Mouse (Mus musculus) bone marrow, adult 2 months (tissue): ENCODE measurements around the gene Atxn1l.

ENCODE experiments used
- CTCF ChIP-seq: fragments of 200-500 bp; IDR thresholded peaks from 2 replicates; pipeline ENCODE4 v1.5.1; 2011; ENCODE audit warnings: low read length, control low read depth; ENCODE audit not compliant: control insufficient read depth, insufficient read depth
- POLR2A ChIP-seq: fragments of 200-500 bp; IDR thresholded peaks from 2 replicates; pipeline ENCODE4 v1.6.1; 2011; ENCODE audit warnings: low read depth, mild to moderate bottlenecking, control low read depth, low read length, borderline replicate concordance; ENCODE audit not compliant: control insufficient read depth

- TF ChIP-seq CTCF, result no peak
- TF ChIP-seq POLR2A, result peak; percentile 58; the same call in 1 of the 2 replicates
Observed at GRCm38 (mm10) chr8:109778280-109778977, 40.9 kb upstream of the Atxn1l start, which contains the start of gene Ap1g1.
